Mouse (Mus musculus) CH12.LX (cell line): ENCODE results near the gene Wnt9a. TPM values are rescaled to one million over a fixed set of nuclear protein-coding genes. Genes with fewer than 3 reads are reported as not detected.

Experiments
- DNase-seq: peaks from one replicate; pipeline ENCODE4 v3.0.0-alpha.2; 2013; ENCODE audit errors: extremely low read depth
- H3K27ac ChIP-seq: 2 replicates; pipeline ENCODE4 v1.5.1; 2012; ENCODE audit warnings: low read depth, mild to moderate bottlenecking, control low read depth, moderate library complexity; ENCODE audit not compliant: insufficient read depth
- H3K27me3 ChIP-seq: replicated peaks from 2 replicates; pipeline ENCODE3; 2012; ENCODE audit warnings: inconsistent platforms
- H3K36me3 ChIP-seq, 2 experiments: replicated peaks in 1 of 2; 2 replicates each; pipeline versions ENCODE3 to v1.6.1; 2012; ENCODE audit warnings: inconsistent platforms in 1 of 2, low read length in 1 of 2, mild to moderate bottlenecking in 1 of 2, mixed read lengths in 1 of 2, moderate library complexity in 1 of 2; ENCODE audit not compliant: control insufficient read depth in 1 of 2, insufficient read depth in 1 of 2
- H3K4me1 ChIP-seq, 2 experiments: 2 replicates each; pipeline ENCODE4 v1.6.1; 2012; ENCODE audit warnings: inconsistent platforms in 1 of 2, moderate library complexity in 1 of 2; ENCODE audit not compliant: insufficient read depth in 2 of 2, control insufficient read depth in 1 of 2
- H3K4me2 ChIP-seq: 2 replicates; pipeline ENCODE4 v1.6.1; 2012; ENCODE audit warnings: low read depth, mild to moderate bottlenecking, control low read depth; ENCODE audit not compliant: poor library complexity, insufficient read depth, severe bottlenecking
- H3K4me3 ChIP-seq, 3 experiments: fragments of 150-350 bp in 1 of 3; sonication (generic) in 1 of 3; replicated peaks in 1 of 3; 2 replicates each; pipeline versions ENCODE3 to v1.5.1; 2011 to 2012; ENCODE audit warnings: low read depth in 2 of 3, low read length in 2 of 3, mild to moderate bottlenecking in 2 of 3, moderate library complexity in 2 of 3, control low read depth in 1 of 3, improper control_type of control experiment in 1 of 3, inconsistent platforms in 1 of 3, mixed read lengths in 1 of 3; ENCODE audit not compliant: poor library complexity in 1 of 3
- H3K79me2 ChIP-seq: replicated peaks from 2 replicates; pipeline ENCODE4 v1.6.1; 2012; ENCODE audit warnings: mild to moderate bottlenecking, moderate library complexity; ENCODE audit not compliant: control insufficient read depth, poor library complexity, insufficient read depth, severe bottlenecking; ENCODE audit errors: extremely low read depth
- H3K9ac ChIP-seq: 2 replicates; pipeline ENCODE4 v1.6.1; 2012; ENCODE audit warnings: low read depth, mild to moderate bottlenecking, control low read depth, moderate library complexity; ENCODE audit not compliant: insufficient read depth
- H3K9me3 ChIP-seq: replicated peaks from 2 replicates; pipeline ENCODE3; 2012; ENCODE audit warnings: low read length, inconsistent platforms, mixed read lengths
- BHLHE40 ChIP-seq: IDR thresholded peaks from 2 replicates; pipeline ENCODE4 v1.6.1; 2011; ENCODE audit warnings: mild to moderate bottlenecking, low read depth, low read length, improper control_type of control experiment
- CHD1 ChIP-seq: IDR thresholded peaks from 2 replicates; pipeline ENCODE4 v1.6.1; 2012; ENCODE audit warnings: low read depth, low read length, improper control_type of control experiment, inconsistent platforms
- CHD2 ChIP-seq: IDR thresholded peaks from 2 replicates; pipeline ENCODE4 v1.6.1; 2011; ENCODE audit warnings: low read length, improper control_type of control experiment
- ELF1 ChIP-seq: IDR thresholded peaks from 2 replicates; pipeline ENCODE4 v1.6.1; 2014; ENCODE audit warnings: low read depth, mild to moderate bottlenecking, inconsistent platforms, low read length, improper control_type of control experiment
- ETS1 ChIP-seq: conservative IDR thresholded peaks from 2 replicates; pipeline ENCODE4 v1.6.1; 2012; ENCODE audit warnings: low read depth, mild to moderate bottlenecking, inconsistent platforms, low read length, improper control_type of control experiment, moderate library complexity
- GABPA ChIP-seq: IDR thresholded peaks from 2 replicates; pipeline ENCODE4 v1.6.1; 2012; ENCODE audit warnings: low read depth, low read length, improper control_type of control experiment, inconsistent platforms; ENCODE audit not compliant: insufficient replicate concordance
- HCFC1 ChIP-seq: IDR thresholded peaks from 2 replicates; pipeline ENCODE4 v1.6.1; 2012; ENCODE audit warnings: low read depth, mild to moderate bottlenecking, inconsistent platforms, low read length, improper control_type of control experiment
- JUN ChIP-seq: IDR thresholded peaks from 2 replicates; pipeline ENCODE4 v1.6.1; 2011; ENCODE audit warnings: low read depth, mild to moderate bottlenecking, low read length, improper control_type of control experiment, moderate library complexity; ENCODE audit not compliant: insufficient read depth
- MEF2A ChIP-seq: IDR thresholded peaks from 2 replicates; pipeline ENCODE4 v1.6.1; 2014; ENCODE audit warnings: low read depth, mild to moderate bottlenecking, inconsistent platforms, low read length, improper control_type of control experiment, borderline replicate concordance
- MYC ChIP-seq: IDR thresholded peaks from 2 replicates; pipeline ENCODE4 v1.6.1; 2011; ENCODE audit warnings: low read depth, mild to moderate bottlenecking, improper control_type of control experiment, low read length
- NELFE ChIP-seq: IDR thresholded peaks from 2 replicates; pipeline ENCODE4 v1.6.1; 2011; ENCODE audit warnings: low read depth, low read length, improper control_type of control experiment
- PAX5 ChIP-seq: IDR thresholded peaks from 2 replicates; pipeline ENCODE4 v1.6.1; 2012; ENCODE audit warnings: low read length, inconsistent platforms, mixed read lengths
- POLR2A ChIP-seq: IDR thresholded peaks from 2 replicates; pipeline ENCODE4 v1.6.1; 2011; ENCODE audit warnings: low read depth, mild to moderate bottlenecking, improper control_type of control experiment, low read length
- POLR2AphosphoS2 ChIP-seq: IDR thresholded peaks from 2 replicates; pipeline ENCODE4 v1.6.1; 2011; ENCODE audit warnings: low read depth, low read length, improper control_type of control experiment
- RAD21 ChIP-seq: IDR thresholded peaks from 2 replicates; pipeline ENCODE4 v1.6.1; 2011; ENCODE audit warnings: low read depth, mild to moderate bottlenecking, low read length, improper control_type of control experiment, moderate library complexity
- RCOR1 ChIP-seq: conservative IDR thresholded peaks from 2 replicates; pipeline ENCODE4 v1.6.1; 2012; ENCODE audit warnings: low read depth, mild to moderate bottlenecking, inconsistent platforms, low read length, improper control_type of control experiment
- TCF12 ChIP-seq: IDR thresholded peaks from 2 replicates; pipeline ENCODE4 v1.6.1; 2014; ENCODE audit warnings: low read depth, mild to moderate bottlenecking, inconsistent platforms, low read length, improper control_type of control experiment
- UBTF ChIP-seq: IDR thresholded peaks from 2 replicates; pipeline ENCODE4 v1.6.1; 2012; ENCODE audit warnings: low read depth, mild to moderate bottlenecking, inconsistent platforms, low read length, improper control_type of control experiment, moderate library complexity
- USF1 ChIP-seq: IDR thresholded peaks from 2 replicates; pipeline ENCODE4 v1.6.1; 2014; ENCODE audit warnings: low read depth, mild to moderate bottlenecking, inconsistent platforms, low read length, improper control_type of control experiment
- ZC3H11A ChIP-seq: IDR thresholded peaks from 2 replicates; pipeline ENCODE4 v1.6.1; 2012; ENCODE audit warnings: low read depth, mild to moderate bottlenecking, inconsistent platforms, low read length, improper control_type of control experiment
- ZMIZ1 ChIP-seq: IDR thresholded peaks from 2 replicates; pipeline ENCODE4 v1.6.1; 2012; ENCODE audit warnings: low read depth, mild to moderate bottlenecking, inconsistent platforms, low read length, improper control_type of control experiment
- ZNF384 ChIP-seq: IDR thresholded peaks from 2 replicates; pipeline ENCODE4 v1.6.1; 2012; ENCODE audit warnings: low read depth, low read length, improper control_type of control experiment, inconsistent platforms
- dilution Hi-C: fragments of 300-500 bp; cut with MboI; formaldehyde crosslinking; loops from 2 replicates; pipeline ENCODE4 v1.14.3; 2020; ENCODE audit warnings: low sequenced_read_pairs; ENCODE audit not compliant: extremely low pct_unique_long_range_greater_than_20kb, extremely low pct_ligation_motif_present
- in situ Hi-C: fragments of 300-500 bp; cut with MboI; formaldehyde crosslinking; loops from 3 replicates; pipeline ENCODE4 v1.14.3; 2019; ENCODE audit warnings: low sequenced_read_pairs, low pct_ligation_motif_present, low pct_unique_long_range_greater_than_20kb, mixed read lengths
- polyA plus RNA-seq: library from polyadenylated mRNA; unstranded; fragments of >175 nt; gene quantifications from 2 replicates; pipeline ENCODE4 v1.2.1, GENCODE M21; 2012; ENCODE audit warnings: low read depth; ENCODE audit not compliant: insufficient read length
- total RNA-seq, 2 experiments: library from RNA; depleted of rRNA; stranded (reverse); fragments of 300-350 nt in 1 of 2; fragments of >200 nt in 1 of 2; gene quantifications; 2 replicates each; pipeline ENCODE4 v1.2.3; 2012 to 2014

Gene Wnt9a
- total and polyA plus RNA-seq, 3 experiments: not detected

GRCm38 (mm10) chr11:59338736-59339120, 32.0 kb downstream of the Wnt9a start:
- Histone ChIP-seq H3K4me1 (no peaks in the 10 kb centered on the region), H3K9ac (no peak overlapping the region)
- no peak for TF ChIP-seq RAD21
- no peak for TF ChIP-seq HCFC1
- TF ChIP-seq USF1: no peak
- no peak for TF ChIP-seq CHD1
- no peak for TF ChIP-seq ETS1
- no peak for TF ChIP-seq TCF12
- TF ChIP-seq PAX5: no peak
- no peak for TF ChIP-seq UBTF
- TF ChIP-seq POLR2AphosphoS2: no peak
- no peak for TF ChIP-seq ZMIZ1
- TF ChIP-seq, all 38 proteins: peak for 0
- no peak for DNase-seq
- Histone ChIP-seq H3K27ac (no peak overlapping the region), H3K27me3 (peaks cover 57% of the 10 kb centered on the region), H3K36me3 (no peaks in the 10 kb centered on the region), H3K79me2 (no peaks in the 10 kb centered on the region), H3K9me3 (no peaks in the 10 kb centered on the region), H3K4me3 (no peak overlapping the region), H3K4me2 (no peak overlapping the region)
- dilution Hi-C loops (no loop called here), in situ Hi-C loops (no loop called here)

GRCm38 (mm10) chr11:59342956-59343355, 36.2 kb downstream of the Wnt9a start:
- no peak overlapping the region for H3K27ac ChIP-seq
- no peak overlapping the region for H3K4me2 ChIP-seq
- H3K27me3 ChIP-seq: peaks cover 70% of the 10 kb centered on the region
- no peaks in the 10 kb centered on the region for H3K4me1 ChIP-seq
- no peaks in the 10 kb centered on the region for H3K79me2 ChIP-seq
- no peak overlapping the region for H3K4me3 ChIP-seq
- H3K36me3 ChIP-seq: no peaks in the 10 kb centered on the region
- peaks cover 4% of the 10 kb centered on the region for H3K9me3 ChIP-seq
- dilution Hi-C loops: no loop called here
- TF ChIP-seq ZNF384: no peak
- no peak for TF ChIP-seq TCF12
- no peak for TF ChIP-seq ZC3H11A
- no peak for TF ChIP-seq JUN
- no peak for TF ChIP-seq ELF1
- no peak for TF ChIP-seq GABPA
- TF ChIP-seq BHLHE40: no peak
- TF ChIP-seq PAX5: no peak
- no peak for TF ChIP-seq CHD2
- TF ChIP-seq RCOR1: no peak
- no peak for TF ChIP-seq ETS1
- TF ChIP-seq MEF2A: no peak
- no peak for TF ChIP-seq POLR2A
- TF ChIP-seq MYC: no peak
- no peak for TF ChIP-seq NELFE
- no peak for TF ChIP-seq POLR2AphosphoS2
- in situ Hi-C loops: no loop called here
- no peak overlapping the region for H3K9ac ChIP-seq
- no peak for DNase-seq
